Mouse (Mus musculus) ovary, postnatal 14 days (tissue): ENCODE data around the gene Lrp1.
A peak's percentile ranks its signal among the peaks of the same experiment; 100 is the strongest.

ENCODE experiments used
- DNase-seq: peaks from one replicate; pipeline ENCODE4 v3.0.0; 2022; ENCODE audit warnings: low spot score

The Lrp1 gene

GRCm38 (mm10) chr10:127592850-127593249 is 28.1 kb downstream of the Lrp1 start:
- DNase-seq = no peak

- DNase-seq = no peak
Measured at GRCm38 (mm10) chr10:127592423-127592822, 28.5 kb downstream of the Lrp1 start.

GRCm38 (mm10) chr10:127591514-127591913 is 29.4 kb downstream of the Lrp1 start:
- no peak for DNase-seq

GRCm38 (mm10) chr10:127590831-127591451 is 30.0 kb downstream of the Lrp1 start:
- DNase-seq = no peak

- DNase-seq = no peak
Measured at GRCm38 (mm10) chr10:127590256-127590655, 30.7 kb downstream of the Lrp1 start.

GRCm38 (mm10) chr10:127587776-127588175 is 33.2 kb downstream of the Lrp1 start:
- no peak for DNase-seq

- no peak for DNase-seq
Measured at GRCm38 (mm10) chr10:127586209-127586608, 34.7 kb downstream of the Lrp1 start.

- no peak for DNase-seq
Measured at GRCm38 (mm10) chr10:127585598-127585997, 35.4 kb downstream of the Lrp1 start.

GRCm38 (mm10) chr10:127583649-127584048 is 37.3 kb downstream of the Lrp1 start:
- no peak for DNase-seq

GRCm38 (mm10) chr10:127581291-127581690 is 39.7 kb downstream of the Lrp1 start:
- DNase-seq = no peak

GRCm38 (mm10) chr10:127577982-127578381 is 43.0 kb downstream of the Lrp1 start:
- no peak for DNase-seq

- no peak for DNase-seq
Measured at GRCm38 (mm10) chr10:127577156-127577555, 43.8 kb downstream of the Lrp1 start.

- peak; percentile 67 for DNase-seq
Measured at GRCm38 (mm10) chr10:127576381-127576961, 44.5 kb downstream of the Lrp1 start.

- DNase-seq = no peak
Measured at GRCm38 (mm10) chr10:127575741-127576140, 45.2 kb downstream of the Lrp1 start.

GRCm38 (mm10) chr10:127572281-127572680 is 48.7 kb downstream of the Lrp1 start:
- DNase-seq = no peak

- DNase-seq = no peak
Measured at GRCm38 (mm10) chr10:127570937-127571641, 49.9 kb downstream of the Lrp1 start.

- no peak for DNase-seq
Measured at GRCm38 (mm10) chr10:127570384-127570783, 50.6 kb downstream of the Lrp1 start.

GRCm38 (mm10) chr10:127569450-127569849 is 51.5 kb downstream of the Lrp1 start:
- DNase-seq = peak; percentile 86

- no peak for DNase-seq
Measured at GRCm38 (mm10) chr10:127566553-127567326, 54.2 kb downstream of the Lrp1 start.

- no peak for DNase-seq
Measured at GRCm38 (mm10) chr10:127564301-127564700, 56.6 kb downstream of the Lrp1 start.

- DNase-seq = no peak
Measured at GRCm38 (mm10) chr10:127563840-127564239, 57.1 kb downstream of the Lrp1 start.

GRCm38 (mm10) chr10:127561145-127561544 is 59.8 kb downstream of the Lrp1 start:
- DNase-seq = no peak

GRCm38 (mm10) chr10:127557397-127557796 is 63.6 kb downstream of the Lrp1 start:
- no peak for DNase-seq
